Mouse (Mus musculus) small intestine, adult 2 months (tissue): ENCODE measurements around the gene Tyrobp.

Source experiments
- CTCF ChIP-seq: fragments of 200-500 bp; IDR thresholded peaks from 2 replicates; pipeline ENCODE4 v1.5.1; 2012; ENCODE audit warnings: low read depth, mild to moderate bottlenecking, control low read depth, inconsistent platforms, low read length, moderate library complexity, mixed read lengths; ENCODE audit not compliant: insufficient replicate concordance, insufficient read length; ENCODE audit errors: extremely low read depth
- POLR2A ChIP-seq: fragments of 200-500 bp; IDR thresholded peaks from 2 replicates; pipeline ENCODE4 v1.6.1; 2012; ENCODE audit warnings: low read depth, mild to moderate bottlenecking, control low read depth, inconsistent platforms, low read length, moderate library complexity

DNA sequence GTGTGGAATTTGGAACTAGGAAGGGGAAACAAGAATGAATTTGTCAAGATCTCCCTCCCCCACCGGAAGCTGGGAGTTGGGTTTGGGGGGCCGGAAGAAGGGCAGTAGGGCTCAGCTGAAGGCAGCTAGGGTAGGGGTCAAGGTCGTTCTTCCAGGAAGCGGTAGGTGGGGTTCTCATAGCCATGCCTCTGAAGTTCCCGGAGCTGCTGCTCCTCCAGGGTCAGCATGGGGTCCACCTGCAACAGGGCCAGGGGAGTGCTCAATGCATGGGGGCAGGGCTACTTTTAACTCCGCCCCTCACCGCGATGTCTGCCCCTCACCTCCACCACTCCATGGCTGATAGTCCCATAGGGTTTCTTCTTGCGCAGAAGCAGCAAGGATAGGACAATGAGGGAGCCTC lies 21.6 kb downstream of the Tyrobp start:
- no peak for TF ChIP-seq POLR2A
- no peak for TF ChIP-seq CTCF
